Mouse (Mus musculus): ENCODE results near the gene Nacc2. TPM values are rescaled to one million over a fixed set of nuclear protein-coding genes. Genes with fewer than 3 reads are reported as not detected.

Gene Nacc2
- polyA plus RNA-seq, 1 experiment from 2014 or later = 15.0 TPM

DNA sequence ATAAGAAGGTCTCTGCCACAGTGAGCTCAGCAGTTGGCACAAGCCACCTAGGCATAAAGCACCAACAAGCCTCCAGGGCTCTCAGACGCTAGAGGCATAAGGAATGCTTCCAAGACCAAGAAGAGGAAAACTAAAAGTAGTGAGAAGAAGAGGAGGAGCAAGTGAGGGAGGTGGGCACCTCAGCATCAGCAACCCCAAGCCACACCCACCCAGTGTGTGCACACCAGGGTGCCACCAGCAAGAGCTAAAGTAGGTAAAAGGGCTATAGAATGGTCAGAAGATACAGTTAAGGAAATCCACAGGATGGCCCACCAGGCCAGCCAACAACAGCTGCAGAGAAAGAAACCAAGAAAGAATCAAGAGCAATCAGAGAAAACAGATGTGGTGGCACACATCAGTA is 111.6 kb downstream of the Nacc2 start:
- WGBS = 85% methylated on average over 1 of the region's 1 CpGs
- H3K27me3 ChIP-seq = no peaks in the 10 kb centered on the region
- no peak overlapping the region for H3K27ac ChIP-seq
- no peaks in the 10 kb centered on the region for H3K4me1 ChIP-seq
- no peak overlapping the region for H3K4me3 ChIP-seq
- H3K4me2 ChIP-seq (replicated peaks) = no peak overlapping the region
- H3K9me3 ChIP-seq (replicated peaks) = no peaks in the 10 kb centered on the region
- H3K9ac ChIP-seq = no peak overlapping the region
- peaks cover 92% of the 10 kb centered on the region for H3K36me3 ChIP-seq
- ATAC-seq (ENCODE audit: low FRiP score) = no peak

Other genes starting within 250 kb of the Nacc2 start
- 85.5 and 92.7 TPM in 2 replicates for gene Camsap1, start 139.9 kb downstream of the Nacc2 start, polyA plus RNA-seq (2016; fragmentation: Nextera tagmentation; extraction: Ambion mirVana)
- 98.4 and 102 TPM in 2 replicates for gene Ubac1, start 101.5 kb downstream of the Nacc2 start, polyA plus RNA-seq (2016; fragmentation: Nextera tagmentation; extraction: Ambion mirVana)
- 8.7 and 12.0 TPM in 2 replicates for gene Lhx3, start 85.1 kb upstream of the Nacc2 start, polyA plus RNA-seq (2016; fragmentation: Nextera tagmentation; extraction: Ambion mirVana)
- gene Qsox2, start 114.3 kb upstream of the Nacc2 start, polyA plus RNA-seq (2016; fragmentation: Nextera tagmentation; extraction: Ambion mirVana) = 19.6 and 20.3 TPM in 2 replicates
- gene Ccdc187, start 171.3 kb upstream of the Nacc2 start, polyA plus RNA-seq (2016; fragmentation: Nextera tagmentation; extraction: Ambion mirVana) = 0.31 and 0.37 TPM in 2 replicates
- gene Gpsm1, start 192.3 kb upstream of the Nacc2 start, polyA plus RNA-seq (2016; fragmentation: Nextera tagmentation; extraction: Ambion mirVana) = 125 and 133 TPM in 2 replicates
- 33.2 and 34.7 TPM in 2 replicates for gene Dnlz, start 228.9 kb upstream of the Nacc2 start, polyA plus RNA-seq (2016; fragmentation: Nextera tagmentation; extraction: Ambion mirVana)
- gene Card9, start 237.7 kb upstream of the Nacc2 start, polyA plus RNA-seq (2016; fragmentation: Nextera tagmentation; extraction: Ambion mirVana) = 0.78 and 1.1 TPM in 2 replicates